In genomic region chr8:10980876-10981275, GRCm38 (mm10) we compare ENCODE assay signal across 22 mouse cellular contexts.
"Had no signal": no experiment of that assay in that cellular context is flagged by ENCODE, and none has a peak within 500 bp of the region (broad histone marks: within the 10 kb centered on the region; RNA-seq: fewer than 3 reads in every experiment).

No protein-coding gene starts in this region.

- H3K9ac ChIP-seq: heart, embryonic 12.5 days; hindbrain, embryonic 13.5 days; hindbrain, embryonic 15.5 days; kidney, embryonic 15.5 days; limb, embryonic 13.5 days; limb, embryonic 15.5 days had no signal

- DNase-seq: gastrocnemius, postnatal 14 days; gastrocnemius, postnatal 36 days; heart, adult 11 months; heart, postnatal 14 days; heart, postnatal 36 days; kidney, adult 11 months; kidney, adult 2 months; kidney, adult 9 months; kidney, postnatal 14 days; kidney, postnatal 36 days; left cerebral cortex, postnatal 4 days had no signal

- H3K4me2 ChIP-seq: heart, embryonic 12.5 days; hindbrain, embryonic 13.5 days; hindbrain, embryonic 15.5 days; kidney, embryonic 15.5 days; limb, embryonic 13.5 days; limb, embryonic 15.5 days had no signal

- H3K27ac ChIP-seq: heart, embryonic 10.5 days; hindbrain, embryonic 13.5 days; hindbrain, embryonic 15.5 days; hindbrain, postnatal 0 days; kidney, embryonic 15.5 days; kidney, postnatal 0 days; left cerebral cortex, adult 2 months; limb, embryonic 13.5 days; limb, embryonic 15.5 days had no signal

- H3K27me3 ChIP-seq: heart, embryonic 12.5 days; hindbrain, embryonic 13.5 days; hindbrain, embryonic 15.5 days; kidney, embryonic 15.5 days; limb, embryonic 13.5 days; limb, embryonic 15.5 days had no signal

- H3K4me3 ChIP-seq: heart, embryonic 10.5 days; heart, embryonic 12.5 days; hindbrain, embryonic 13.5 days; hindbrain, embryonic 15.5 days; kidney, embryonic 15.5 days; left cerebral cortex, adult 2 months; limb, embryonic 13.5 days; limb, embryonic 15.5 days had no signal

- ATAC-seq: hindbrain, postnatal 0 days; intestine, embryonic 16.5 days had no signal

- H3K9me3 ChIP-seq: heart, embryonic 10.5 days; heart, embryonic 12.5 days; hindbrain, embryonic 13.5 days; hindbrain, embryonic 15.5 days; kidney, embryonic 15.5 days; limb, embryonic 13.5 days; limb, embryonic 15.5 days had no signal
